Mouse (Mus musculus): ENCODE measurements around the gene Apbb2.

The Apbb2 gene

DNA sequence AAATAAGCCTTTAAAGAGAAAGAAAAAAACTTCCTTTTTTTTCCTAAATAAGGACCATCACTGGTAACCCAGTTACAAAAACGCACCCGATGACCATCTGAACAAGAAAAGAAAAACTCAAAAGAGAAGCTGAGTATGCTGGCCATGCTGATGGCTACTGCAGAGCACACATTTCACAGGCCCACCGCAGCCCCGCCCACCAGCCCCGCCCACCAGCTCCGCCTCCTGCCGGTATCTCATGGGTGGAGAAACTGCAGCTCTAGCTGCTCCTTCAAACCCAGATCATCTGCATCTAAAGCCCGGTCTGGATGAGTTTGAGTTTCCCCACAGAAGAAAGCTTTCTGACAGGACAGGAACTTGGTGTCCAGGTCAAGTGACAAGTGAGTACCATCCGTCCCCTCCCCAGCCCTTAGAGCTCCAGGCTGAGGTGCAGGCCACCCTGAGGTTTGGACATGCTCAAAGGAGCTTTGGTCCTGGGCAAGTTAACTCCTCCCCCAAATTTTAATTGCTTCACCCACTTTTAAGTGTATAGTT lies 16.2 kb downstream of the Apbb2 start:
- peak; percentile 73 for DNase-seq (ENCODE audit: low read depth, low spot score)

DNA sequence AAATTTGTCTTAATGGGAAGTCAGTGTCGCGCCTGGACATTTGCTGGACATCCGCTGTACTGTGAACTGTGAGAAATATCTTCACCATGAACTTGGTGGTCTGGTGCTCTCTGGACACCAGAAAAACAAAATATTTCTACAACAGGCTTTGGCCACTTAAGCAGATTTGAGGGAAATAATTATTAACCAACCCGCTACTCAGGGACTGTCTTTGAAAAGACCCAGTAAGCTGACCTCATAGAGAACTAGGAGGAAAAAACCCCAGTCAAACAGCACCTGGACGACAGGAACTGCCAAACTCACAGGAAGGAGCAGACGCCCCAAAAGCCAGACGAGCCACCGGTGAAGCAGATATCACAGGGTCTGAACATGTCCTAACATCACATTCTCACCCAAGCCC lies 18.2 kb downstream of the Apbb2 start:
- no peak for DNase-seq (ENCODE audit: low read depth, low spot score)

DNA sequence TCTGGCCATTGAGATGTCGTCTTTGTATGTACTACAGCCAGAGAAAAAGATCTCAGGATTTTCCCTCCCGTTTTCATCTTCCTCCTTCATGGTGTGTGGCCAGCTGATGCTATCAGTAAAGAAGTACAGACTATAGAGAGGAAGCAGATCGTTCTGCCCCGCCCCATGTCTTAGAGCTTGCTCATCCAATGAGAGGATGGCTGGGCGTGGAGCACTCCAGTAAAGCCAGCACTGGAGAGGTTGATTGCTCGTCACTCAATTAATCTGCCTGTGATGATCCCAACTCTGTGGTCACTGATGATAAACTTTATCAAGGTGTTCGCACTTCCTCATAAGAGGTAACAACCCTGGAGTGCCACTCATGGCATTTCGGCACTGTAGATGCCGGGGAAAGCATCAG lies 18.7 kb downstream of the Apbb2 start:
- peak; percentile 91 for DNase-seq (ENCODE audit: low read depth, low spot score)

DNA sequence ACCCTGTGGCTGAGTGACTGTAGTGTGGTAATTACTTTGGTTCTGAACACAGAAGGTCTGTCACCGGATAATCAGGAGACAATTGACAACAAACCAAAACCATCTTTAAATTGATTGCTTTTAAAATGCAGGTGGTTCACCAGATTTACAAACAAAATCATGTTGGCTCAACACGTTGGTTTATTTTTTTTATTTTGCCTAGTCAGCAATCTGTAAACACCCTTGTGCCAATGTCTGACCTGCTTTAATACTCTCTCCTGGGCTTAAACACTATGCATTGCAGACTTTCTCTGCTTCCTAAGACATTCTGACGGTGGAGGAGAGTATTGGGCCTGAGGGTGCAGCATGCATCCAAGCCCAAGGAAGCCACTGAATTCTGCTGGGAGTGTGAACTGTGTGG lies 22.3 kb downstream of the Apbb2 start:
- DNase-seq (ENCODE audit: low read depth, low spot score) = no peak

DNA sequence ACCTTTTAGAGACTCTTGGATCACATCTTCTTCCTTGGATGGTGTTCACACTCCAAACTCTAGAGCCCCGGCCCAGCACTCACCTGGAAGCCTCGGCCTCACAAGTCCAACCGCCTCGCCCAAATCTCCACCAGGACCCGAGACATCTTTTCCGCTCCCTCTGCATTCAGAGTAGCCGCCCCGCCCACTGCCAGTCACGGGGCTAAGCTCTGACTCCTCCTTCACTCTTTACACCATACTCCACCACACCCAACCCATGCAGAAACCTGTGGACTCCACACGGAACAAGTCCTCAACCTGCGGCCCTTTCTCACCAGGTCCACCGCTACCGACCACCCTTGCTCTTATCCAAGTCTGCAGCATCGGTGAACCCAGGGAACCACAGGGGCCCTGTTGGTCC lies 23.7 kb downstream of the Apbb2 start:
- DNase-seq (ENCODE audit: low read depth, low spot score) = peak; percentile 85

DNA sequence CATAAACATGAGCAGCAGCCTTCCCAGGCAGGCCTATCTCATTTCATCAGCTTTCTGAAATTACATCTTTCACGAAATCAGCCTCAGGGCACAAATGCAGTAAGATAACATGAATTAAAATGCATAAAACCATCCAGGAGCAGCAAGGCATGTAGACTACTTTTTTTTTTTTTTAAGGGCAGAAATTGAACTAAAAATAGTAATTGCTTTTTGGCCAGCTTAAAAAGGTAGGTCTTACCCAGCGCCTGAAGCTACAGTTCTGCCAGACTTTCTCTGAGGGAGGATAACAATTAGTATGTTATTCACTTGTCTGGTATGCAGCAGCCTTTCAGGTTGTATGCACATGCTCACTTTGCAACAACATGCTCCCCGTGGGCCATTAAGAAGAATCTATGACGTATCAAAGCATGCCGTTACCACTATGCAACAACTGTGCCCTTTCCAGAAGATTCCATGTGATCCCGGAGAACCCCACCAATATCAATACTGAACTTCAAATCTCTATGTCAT lies 32.3 kb downstream of the Apbb2 start:
- no peak for DNase-seq (ENCODE audit: low read depth, low spot score)

DNA sequence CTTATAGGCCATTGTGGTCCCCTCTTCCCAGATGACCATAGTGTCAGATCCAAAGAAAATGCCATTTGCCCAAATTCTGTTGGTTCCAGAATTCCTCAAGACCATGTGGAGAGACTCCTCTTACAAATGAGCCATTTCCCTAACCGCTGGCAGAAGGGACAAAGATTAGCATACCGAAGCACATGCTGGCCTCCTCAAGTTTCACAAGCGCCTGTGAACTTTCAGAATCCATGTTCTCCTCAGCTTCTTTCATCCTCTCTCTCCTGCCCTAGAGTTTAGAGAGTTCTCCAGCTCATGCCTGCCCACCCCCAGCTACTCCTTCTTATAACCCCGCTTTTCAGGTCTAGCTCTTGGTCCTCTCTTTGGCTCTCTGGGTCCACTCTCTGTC lies 35.6 kb downstream of the Apbb2 start:
- no peak for DNase-seq (ENCODE audit: low read depth, low spot score)

DNA sequence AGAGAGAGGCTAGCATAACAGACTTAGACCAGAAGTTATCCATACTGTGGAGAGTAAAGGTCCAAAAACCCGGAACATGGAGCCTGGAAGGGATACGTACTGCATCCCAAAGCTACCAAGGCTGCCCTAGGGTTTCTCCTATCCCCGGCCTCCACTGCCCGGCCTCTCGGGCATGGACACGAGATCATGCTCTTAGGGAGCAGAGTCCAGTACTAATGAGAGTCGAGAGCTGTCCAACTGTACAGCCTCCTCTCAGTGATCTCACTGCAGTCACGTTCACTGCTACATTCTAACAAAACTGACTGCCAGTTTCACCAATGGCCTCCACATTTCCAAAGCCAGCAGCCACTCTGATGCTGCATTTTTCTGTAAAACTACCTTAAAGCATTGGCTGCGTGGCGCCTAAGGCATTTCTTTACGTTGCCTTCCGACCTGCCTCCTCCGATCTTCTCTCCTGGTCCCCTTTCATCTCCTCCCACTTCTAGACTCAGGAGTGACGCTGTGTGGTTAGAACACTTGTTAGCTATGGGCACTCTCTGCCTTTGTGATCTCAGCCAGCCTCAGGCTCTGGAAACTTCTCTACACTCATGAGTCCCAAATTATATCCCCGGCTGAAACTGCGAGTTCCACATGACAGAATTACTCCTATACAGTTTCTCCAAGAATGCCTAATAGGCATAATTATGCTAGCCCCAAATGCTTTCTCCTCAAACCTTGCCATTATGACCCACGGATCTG lies 36.1 kb downstream of the Apbb2 start:
- no peak for DNase-seq (ENCODE audit: low read depth, low spot score)

DNA sequence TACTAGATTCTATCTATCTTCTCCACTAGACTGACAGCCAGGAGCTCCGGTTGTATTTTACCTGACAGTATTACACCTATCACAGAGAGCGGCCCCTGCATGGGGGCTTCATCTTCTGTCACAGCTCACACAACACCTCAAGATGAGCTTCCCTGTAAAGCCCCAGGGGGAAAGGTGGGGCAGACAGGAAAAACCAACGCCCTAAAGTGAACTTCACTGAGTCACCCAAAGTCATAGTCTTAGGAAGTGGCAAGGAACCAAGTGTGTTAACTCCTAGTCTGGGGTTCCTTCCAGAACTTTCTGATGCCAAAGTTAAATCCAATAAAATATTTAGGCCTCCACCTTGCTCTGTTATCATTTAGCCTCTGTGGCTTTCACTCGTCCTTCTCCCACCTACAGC lies 39.5 kb downstream of the Apbb2 start:
- DNase-seq (ENCODE audit: low read depth, low spot score) = no peak

DNA sequence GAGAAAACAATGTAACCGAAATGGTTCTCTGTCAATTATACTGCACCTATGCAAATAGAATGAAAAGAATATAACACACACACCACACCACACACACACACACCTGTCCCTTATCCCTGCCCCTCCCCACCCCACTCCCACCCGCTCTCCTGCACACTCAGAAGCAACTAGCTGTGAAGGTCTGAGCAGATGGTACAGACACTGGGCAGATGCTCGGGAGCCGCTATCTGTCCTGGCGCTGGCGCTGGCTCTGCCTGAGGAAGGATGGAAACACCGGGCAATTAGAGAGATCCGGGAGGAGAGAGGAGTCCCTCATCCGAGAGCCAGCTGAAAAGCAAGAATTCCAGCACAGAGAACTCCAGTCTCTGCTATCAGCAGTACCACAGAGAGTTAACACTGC lies 42.3 kb downstream of the Apbb2 start:
- DNase-seq (ENCODE audit: low read depth, low spot score) = no peak

DNA sequence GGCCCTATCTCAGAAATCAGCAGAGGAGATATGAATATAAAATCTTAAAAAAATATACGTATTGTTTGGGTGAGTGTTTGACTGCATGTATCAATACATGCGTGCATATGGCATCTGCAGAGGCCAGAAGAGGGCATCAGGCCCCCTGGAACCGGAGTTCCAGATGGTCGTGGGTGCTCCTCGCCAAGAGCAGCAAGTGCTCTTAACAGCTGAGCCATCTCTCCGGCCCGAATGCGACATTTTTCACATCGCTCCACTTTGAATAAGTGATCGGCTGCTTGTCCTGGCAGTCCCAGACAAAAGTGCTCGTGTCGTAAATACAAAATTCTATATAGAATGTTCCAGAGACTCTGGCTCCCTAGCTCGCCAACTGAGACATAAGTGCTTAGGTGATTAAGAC lies 43.4 kb downstream of the Apbb2 start:
- DNase-seq (ENCODE audit: low read depth, low spot score) = no peak

DNA sequence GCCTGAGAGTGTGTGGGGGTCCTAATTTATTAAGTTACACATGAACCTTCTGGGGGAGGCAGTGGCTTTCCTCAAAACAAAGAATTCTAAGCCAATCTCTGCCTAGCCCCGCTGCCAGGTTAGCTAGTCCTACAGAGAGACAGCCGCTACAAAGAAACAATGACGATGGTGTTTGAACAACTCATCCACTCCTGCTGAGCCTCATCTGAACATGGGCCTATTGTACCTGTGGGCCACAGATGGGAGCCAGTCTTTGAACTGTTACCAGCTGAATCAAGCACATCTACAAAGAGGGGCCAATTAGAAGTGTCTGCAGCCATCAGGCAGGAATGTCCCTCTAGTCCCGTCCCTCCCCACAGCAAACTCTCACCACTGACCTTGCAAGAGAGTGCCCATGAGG lies 45.3 kb downstream of the Apbb2 start:
- DNase-seq (ENCODE audit: low read depth, low spot score) = peak; percentile 40

DNA sequence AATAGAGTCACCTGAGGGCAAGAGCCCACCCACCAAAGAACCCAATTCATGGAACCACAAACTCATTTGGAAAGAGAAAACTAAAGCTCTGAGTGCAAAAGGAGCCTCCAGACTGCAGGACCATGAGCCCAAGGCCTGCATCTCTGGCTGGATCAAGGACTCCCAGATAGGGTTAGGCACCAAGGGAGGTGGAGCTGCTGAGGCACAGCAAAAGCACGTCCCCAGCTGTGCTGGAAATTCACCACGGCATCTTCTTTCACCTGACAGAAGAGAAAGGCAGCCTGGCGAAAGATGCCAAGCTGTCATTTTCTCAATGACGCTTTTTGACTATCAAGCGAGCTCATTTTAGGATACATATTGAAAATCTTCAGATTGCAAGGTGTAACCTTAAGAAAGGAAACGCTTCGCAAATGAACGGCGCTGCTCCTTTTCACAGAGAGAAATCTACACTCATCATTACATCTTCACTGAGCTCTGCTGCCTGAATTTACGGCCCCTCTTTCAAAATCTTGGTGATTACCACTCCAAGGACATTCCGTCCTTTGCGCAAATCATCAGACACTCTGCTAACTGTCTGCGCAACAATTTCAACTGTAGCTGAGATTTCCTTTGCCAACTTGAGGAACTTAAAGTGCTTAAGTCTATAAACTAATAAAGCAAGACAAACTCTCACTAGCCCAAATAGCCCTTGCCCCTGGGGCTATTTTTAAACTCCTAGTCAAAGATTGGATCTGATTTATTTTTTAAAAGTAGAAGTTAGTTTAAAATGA lies 46.3 kb downstream of the Apbb2 start:
- DNase-seq (ENCODE audit: low read depth, low spot score) = no peak

DNA sequence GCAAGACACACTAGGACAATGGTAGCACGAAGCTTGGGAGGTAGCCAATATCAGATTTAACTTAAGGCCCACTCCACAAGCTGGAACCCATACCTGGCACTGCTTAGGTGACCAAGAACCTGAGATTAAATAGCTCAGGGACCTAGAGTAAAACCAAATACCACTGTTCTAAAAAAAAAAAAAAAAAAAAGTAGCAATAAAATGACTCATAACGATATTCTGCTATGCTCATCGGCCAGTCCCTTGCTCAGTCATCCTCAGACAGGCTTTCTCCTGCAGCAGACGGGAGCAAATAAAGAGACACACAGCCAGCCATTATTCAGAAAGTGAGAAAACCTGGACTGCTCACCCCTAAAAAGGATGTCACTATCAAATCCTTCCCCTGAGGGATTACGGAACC lies 47.9 kb downstream of the Apbb2 start:
- DNase-seq (ENCODE audit: low read depth, low spot score) = no peak

DNA sequence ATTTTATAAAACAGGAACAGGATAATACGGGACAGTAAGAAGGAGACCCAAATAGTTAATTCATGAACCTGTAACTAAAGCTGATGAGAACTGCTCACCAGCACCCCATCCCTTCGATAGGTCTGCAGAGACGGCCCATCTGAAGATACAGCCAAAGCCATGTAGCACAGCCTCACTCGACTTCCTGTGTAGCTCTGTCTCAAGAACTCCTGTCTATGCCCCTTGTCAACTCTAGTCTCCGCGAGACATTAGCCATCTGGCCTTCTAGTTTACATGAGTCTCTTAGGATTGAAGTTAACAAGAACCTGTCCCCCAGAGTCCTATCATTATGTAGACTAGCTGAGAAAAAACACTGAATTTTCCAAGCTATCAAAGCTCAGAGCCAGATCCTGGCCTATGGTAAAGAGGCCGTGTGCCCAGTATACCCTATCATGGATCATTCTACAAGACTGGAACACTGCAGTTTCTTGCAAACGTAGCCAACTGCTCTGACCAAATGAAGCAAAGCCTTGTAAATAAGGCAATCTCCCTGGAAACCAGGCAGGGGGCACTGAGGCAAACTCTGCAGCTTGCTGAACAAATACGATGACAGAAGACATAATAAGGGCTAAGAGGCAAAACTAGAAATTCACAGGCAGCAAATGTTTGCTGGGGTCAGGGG lies 49.3 kb downstream of the Apbb2 start:
- DNase-seq (ENCODE audit: low read depth, low spot score) = no peak

DNA sequence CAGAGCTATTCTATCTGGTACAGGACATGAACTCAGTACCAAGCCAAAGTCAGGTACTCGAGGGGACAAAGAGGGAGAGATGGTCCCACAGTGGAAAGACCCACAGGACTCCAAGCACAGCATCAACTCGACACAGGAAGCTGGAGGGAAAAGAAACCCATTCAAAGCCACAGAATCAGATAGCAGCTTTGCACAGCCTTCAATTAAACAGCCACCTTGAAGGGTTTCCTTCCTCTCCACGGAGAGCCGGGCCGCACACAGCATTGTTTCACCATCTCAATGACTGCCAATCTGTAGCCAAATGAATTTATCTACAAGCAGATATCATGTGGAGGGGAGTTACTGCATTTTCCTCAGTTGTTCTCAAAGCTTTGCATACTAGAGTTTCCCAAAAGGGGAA lies 50.6 kb downstream of the Apbb2 start:
- DNase-seq (ENCODE audit: low read depth, low spot score) = no peak

DNA sequence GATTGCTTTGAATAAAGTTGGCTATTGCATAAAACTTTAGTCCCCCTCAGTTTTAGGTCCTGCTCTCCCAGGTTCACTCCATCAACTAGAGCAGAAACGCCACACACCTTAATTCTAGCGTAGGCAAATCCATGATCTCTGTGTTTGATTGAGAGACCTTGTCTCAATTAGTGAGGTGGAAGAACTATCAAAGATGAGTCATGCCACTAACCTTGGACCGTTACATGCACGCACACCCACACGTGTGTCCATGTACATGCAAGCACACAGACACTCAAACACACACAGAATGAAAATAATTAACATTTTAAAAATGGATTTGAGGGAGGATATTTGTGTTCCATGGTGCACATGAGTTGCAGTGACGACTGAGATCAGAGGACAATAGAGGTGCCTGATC lies 51.2 kb downstream of the Apbb2 start:
- DNase-seq (ENCODE audit: low read depth, low spot score) = no peak

DNA sequence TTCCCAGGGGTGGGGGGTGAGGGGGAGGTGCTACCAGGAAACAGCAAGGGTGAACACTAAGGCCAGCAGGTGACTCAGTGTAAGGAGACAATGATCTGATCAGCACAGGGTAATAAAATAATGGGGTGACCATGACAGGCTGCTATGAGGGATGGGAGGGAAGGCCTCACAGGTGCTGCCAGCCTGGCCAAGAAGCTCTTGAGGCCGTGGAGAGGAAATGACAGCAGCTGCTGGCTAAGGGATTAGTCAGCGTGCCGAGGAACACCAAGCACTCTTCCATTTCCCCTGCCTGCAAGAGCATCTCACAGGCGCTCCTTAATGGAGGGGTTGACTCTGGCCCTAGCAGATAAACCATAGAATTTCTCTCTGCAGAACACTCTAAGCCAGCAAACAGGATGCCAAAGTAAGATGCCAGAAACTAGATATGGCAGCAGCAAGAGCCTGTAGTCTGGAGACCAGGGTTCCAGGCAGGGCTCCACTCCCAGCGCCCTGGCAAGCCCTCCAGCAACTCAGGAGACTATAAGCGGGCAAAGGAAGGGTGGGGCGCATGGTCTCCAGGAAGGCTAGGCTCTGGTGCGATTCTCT lies 58.9 kb downstream of the Apbb2 start:
- DNase-seq (ENCODE audit: low read depth, low spot score) = no peak

DNA sequence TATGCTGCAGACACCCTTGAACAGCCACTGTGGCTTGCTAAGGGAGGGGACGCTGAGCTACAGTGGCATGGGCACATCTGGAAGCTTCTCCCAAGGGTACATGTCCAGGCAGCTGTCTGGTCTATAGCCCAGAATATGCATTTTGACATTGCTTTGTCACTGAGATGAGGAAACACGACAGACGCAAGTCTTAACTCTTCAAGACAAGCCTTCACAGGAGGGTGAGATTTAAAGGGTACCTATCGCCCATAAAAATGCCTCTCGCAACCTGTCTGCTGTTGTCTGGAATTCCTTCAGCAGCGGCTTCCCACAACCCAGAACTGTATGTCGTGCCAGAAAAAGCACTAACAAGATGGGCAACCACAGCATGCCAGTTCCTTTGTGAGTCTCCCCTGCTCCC lies 60.5 kb downstream of the Apbb2 start:
- DNase-seq (ENCODE audit: low read depth, low spot score) = no peak

DNA sequence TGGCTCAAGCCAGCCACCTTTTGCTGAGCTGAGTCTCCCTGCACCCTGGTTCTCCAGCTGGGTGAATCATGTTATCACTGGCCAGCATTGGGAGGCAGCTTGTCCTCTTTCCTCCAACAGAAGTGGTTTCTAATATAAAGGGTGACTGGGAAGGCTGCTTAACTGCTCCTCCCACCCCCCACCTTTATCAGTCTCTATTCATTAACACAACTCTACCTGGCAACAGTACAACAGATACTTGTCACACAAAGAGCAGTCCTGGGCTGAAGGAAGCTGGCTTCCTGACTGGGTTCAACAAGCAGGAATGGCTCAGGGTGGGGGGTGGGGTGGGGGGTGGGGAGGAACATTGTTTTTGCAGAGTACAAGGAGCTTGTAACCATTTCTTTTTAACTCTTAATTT lies 64.7 kb downstream of the Apbb2 start:
- no peak for DNase-seq (ENCODE audit: low read depth, low spot score)

DNA sequence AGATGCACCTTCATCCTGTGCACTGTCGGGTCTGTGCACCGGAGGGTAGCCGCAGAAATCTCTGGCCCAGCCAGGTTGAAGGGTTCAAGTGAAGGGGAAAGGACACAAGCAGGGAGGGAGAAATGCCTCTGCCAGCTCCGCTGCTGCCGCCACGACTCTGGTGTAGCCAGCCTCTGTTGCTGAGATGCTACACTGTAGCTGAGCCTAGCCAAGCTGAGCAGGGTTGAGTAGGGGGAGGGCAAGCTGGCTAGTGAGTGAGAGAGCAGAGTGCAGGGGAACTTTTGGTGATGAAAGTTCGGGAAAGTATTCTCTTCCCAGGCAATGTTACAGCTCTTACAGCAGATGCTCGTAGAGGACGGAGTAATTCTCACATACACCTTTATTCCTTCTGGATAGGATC lies 66.3 kb downstream of the Apbb2 start:
- DNase-seq (ENCODE audit: low read depth, low spot score) = no peak

DNA sequence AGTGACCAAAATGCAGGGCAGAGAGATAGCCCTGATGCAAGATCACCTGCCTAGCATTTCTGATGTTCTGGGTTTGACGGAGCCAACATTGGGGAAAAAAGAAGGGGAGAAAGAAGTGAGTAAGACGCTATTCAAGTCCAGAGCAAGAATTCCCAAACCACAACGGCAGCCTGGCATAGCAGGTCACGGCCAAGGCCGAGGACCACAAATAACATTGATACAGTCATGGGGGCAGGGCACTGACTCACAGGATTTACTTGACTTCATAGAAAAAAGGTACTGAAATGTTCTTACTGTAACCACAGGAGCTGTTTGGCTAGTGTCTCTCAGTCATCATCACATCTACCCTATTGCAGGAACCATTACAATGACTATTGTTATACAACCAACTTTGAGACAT lies 68.3 kb downstream of the Apbb2 start:
- no peak for DNase-seq (ENCODE audit: low read depth, low spot score)

All from R1 (cell line).